In the genomic region with DNA sequence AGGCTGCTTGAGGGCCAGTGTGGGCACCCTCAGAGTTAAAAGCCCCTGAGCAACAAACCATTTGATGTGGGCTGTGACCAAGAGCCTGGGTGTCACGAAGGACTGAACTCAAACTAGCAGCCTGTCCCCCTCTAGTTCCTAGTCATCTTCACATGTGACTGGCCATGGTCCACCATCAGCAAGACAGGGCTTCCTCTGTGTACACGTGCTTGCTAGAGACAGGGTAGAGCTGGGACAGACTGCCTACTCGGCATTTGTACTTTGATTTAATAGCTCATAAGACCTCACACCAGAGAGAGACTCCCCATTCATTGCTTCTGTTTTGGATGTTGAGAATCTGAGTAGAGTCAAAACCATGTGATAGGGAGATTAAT, we compare ENCODE assay signal across 11 mouse cellular contexts. TPM values are rescaled to one million over a fixed set of nuclear protein-coding genes. Genes with fewer than 3 reads are reported as not detected.
DNase-seq lines count a peak whose midpoint lies in the region; ATAC-seq and TF ChIP-seq lines count a peak whose summit lies in the region.
"Had no signal": no experiment of that assay in that cellular context is flagged by ENCODE, and none has a peak within 500 bp of the region (broad histone marks: within the 10 kb centered on the region; RNA-seq: fewer than 3 reads in every experiment).

No protein-coding gene starts in this region.

- H3K27ac ChIP-seq in heart, embryonic 10.5 days: peak overlapping the region; percentile 49
- peak overlapping the region; percentile 42 for H3K27ac ChIP-seq in bone marrow macrophage, adult 2 months (ENCODE audit: insufficient read depth, low read depth, low read length)
- H3K27ac ChIP-seq in limb, embryonic 12.5 days: peak overlapping the region; percentile 97

- intact Hi-C loops in gastrocnemius, postnatal 14 days (cut with DNase I; ENCODE audit: low total_unique reads): loop anchor here (10.0 kb wide), 1 partner anchor 46 kb away; no protein-coding TSS in a partner anchor

- no peaks in the 10 kb centered on the region for H3K9me3 ChIP-seq in heart, embryonic 10.5 days
- no peaks in the 10 kb centered on the region for H3K9me3 ChIP-seq in limb, embryonic 12.5 days

- peak overlapping the region; percentile 30; the same call in 1 of the 2 replicates for H3K4me2 ChIP-seq in limb, embryonic 12.5 days
- H3K4me2 ChIP-seq: liver, embryonic 11.5 days had no signal

- no peak for DNase-seq in heart, embryonic 10.5 days (ENCODE audit: low spot score)
- no peak for DNase-seq in heart, adult 18-20 months
- peak; percentile 29 to 36 for DNase-seq in kidney, adult 8-10 months
- no peak for DNase-seq in gastrocnemius, postnatal 14 days
- no peak for DNase-seq in gastrocnemius, postnatal 10 days
- DNase-seq: cerebellum, postnatal 10 days; layer of hippocampus, adult 9-11 months had no signal

- H3K27me3 ChIP-seq in heart, embryonic 10.5 days (ENCODE audit: insufficient read depth, poor library complexity, severe bottlenecking): no peaks in the 10 kb centered on the region
- no peaks in the 10 kb centered on the region for H3K27me3 ChIP-seq in limb, embryonic 12.5 days

- no peak overlapping the region for H3K4me3 ChIP-seq in heart, embryonic 10.5 days
- no peak overlapping the region for H3K4me3 ChIP-seq in bone marrow macrophage, adult 2 months (ENCODE audit: insufficient read depth, low read length)
- no peak overlapping the region for H3K4me3 ChIP-seq in limb, embryonic 12.5 days (replicated peaks)

- H3K4me1 ChIP-seq in heart, embryonic 10.5 days: peaks cover 71% of the 10 kb centered on the region
- peaks cover 51% of the 10 kb centered on the region for H3K4me1 ChIP-seq in bone marrow macrophage, adult 2 months (ENCODE audit: control insufficient read depth, insufficient read depth, low read length)
- peaks cover 87% of the 10 kb centered on the region for H3K4me1 ChIP-seq in limb, embryonic 12.5 days (replicated peaks)

- no peak for ATAC-seq in limb, embryonic 12.5 days (ENCODE audit: insufficient number of reproducible peaks, insufficient read depth, low FRiP score, low TSS enrichment, low read depth)
- no peak for ATAC-seq in CD4-positive, CD25-positive, alpha-beta regulatory T cell, adult 4 months

- no peak for TF ChIP-seq CTCF in bone marrow macrophage, adult 2 months (IDR thresholded peaks at IDR 0.05; ENCODE audit: low read depth, low read length)

- no peak for TF ChIP-seq POLR2A in bone marrow macrophage, adult 2 months (IDR thresholded peaks at IDR 0.05; ENCODE audit: borderline replicate concordance, low read depth, low read length)

- 71% methylated on average over 3 of the region's 3 CpGs for WGBS in heart, embryonic 10.5 days
- 19% methylated on average over 3 of the region's 3 CpGs for WGBS in limb, embryonic 12.5 days

- no peaks in the 10 kb centered on the region for H3K36me3 ChIP-seq in heart, embryonic 10.5 days
- 0 out of 2 replicates have a peak, but pooled peaks cover 4% of the 10 kb centered on the region for H3K36me3 ChIP-seq in limb, embryonic 12.5 days

- peak overlapping the region; percentile 42; the same call in 1 of the 2 replicates for H3K9ac ChIP-seq in limb, embryonic 12.5 days (replicated peaks)

RNA-seq across cellular contexts. Expression of gene Dusp7, which starts 27.1 kb away (rescaled TPM):
- polyA plus RNA-seq in heart, embryonic 10.5 days (2016; fragmentation: Nextera tagmentation; extraction: Ambion mirVana): 14.4 and 21.0 TPM in 2 replicates
- total RNA-seq in heart, adult 18-20 months (2021): 10 to 100 TPM; 45.5 to 46.2 TPM
- 122 and 129 TPM in 2 replicates for polyA plus RNA-seq in bone marrow macrophage, adult 2 months (2012; ENCODE audit: insufficient read depth, insufficient read length, missing spikeins)
- polyA plus RNA-seq in limb, embryonic 12.5 days (2016; fragmentation: Nextera tagmentation; extraction: Ambion mirVana): 53.7 and 58.9 TPM in 2 replicates
- 10 to 100 TPM; 13.9 to 17.6 TPM for total RNA-seq in gastrocnemius, postnatal 14 days (2021)
- 10 to 100 TPM; 16.0 to 19.9 TPM for total RNA-seq in gastrocnemius, postnatal 10 days (2021)
- polyA plus RNA-seq in CD4-positive, CD25-positive, alpha-beta regulatory T cell, adult 4 months (2017; shearing (Covaris generic)): 10 to 100 TPM; 16.2 to 21.1 TPM

Comparison
In these comparisons a context has a peak if more than half of its experiments do, and no peak if none do; other contexts are left out.
1. DNase-seq: peak in kidney, adult 8-10 months (2 of 2); none in heart, embryonic 10.5 days (single experiment), heart, adult 18-20 months (0 of 2), gastrocnemius, postnatal 14 days (single experiment) and gastrocnemius, postnatal 10 days (single experiment).
2. H3K27ac ChIP-seq: peak in every context shown above with its lines; median percentile 97 in limb, embryonic 12.5 days; 49 in heart, embryonic 10.5 days; 42 in bone marrow macrophage, adult 2 months.